Mouse (Mus musculus) testis, postnatal 14 days (tissue): ENCODE data around the gene Fyb.

ENCODE experiments used
- DNase-seq: peaks from one replicate; pipeline ENCODE4 v3.0.0; 2021; ENCODE audit warnings: low spot score

Gene Fyb

GRCm38 (mm10) chr15:6598626-6599025, 76.0 kb downstream of the Fyb start:
- DNase-seq: no peak

- no peak for DNase-seq
Measured at GRCm38 (mm10) chr15:6600314-6600713, 77.7 kb downstream of the Fyb start.

DNA sequence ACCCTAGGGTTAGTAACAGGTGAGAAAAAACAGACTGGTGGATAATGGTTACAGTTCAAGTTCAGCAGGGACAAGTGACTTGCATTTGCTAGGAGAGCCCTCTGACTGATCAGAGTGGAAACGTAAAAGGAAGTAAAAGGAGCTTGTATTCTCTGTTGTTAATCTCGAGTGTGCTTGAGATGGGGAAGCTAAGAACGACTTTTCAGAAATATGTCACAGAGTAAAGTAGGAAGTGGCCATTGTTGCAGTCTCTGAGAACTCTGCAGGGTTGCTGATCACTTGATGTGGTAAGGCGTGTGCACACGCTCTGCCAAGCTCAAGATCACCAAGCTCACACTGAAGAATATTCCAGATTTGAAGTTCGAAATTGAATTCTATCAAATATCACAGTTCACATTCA, 78.7 kb downstream of the Fyb start:
- no peak for DNase-seq

DNA sequence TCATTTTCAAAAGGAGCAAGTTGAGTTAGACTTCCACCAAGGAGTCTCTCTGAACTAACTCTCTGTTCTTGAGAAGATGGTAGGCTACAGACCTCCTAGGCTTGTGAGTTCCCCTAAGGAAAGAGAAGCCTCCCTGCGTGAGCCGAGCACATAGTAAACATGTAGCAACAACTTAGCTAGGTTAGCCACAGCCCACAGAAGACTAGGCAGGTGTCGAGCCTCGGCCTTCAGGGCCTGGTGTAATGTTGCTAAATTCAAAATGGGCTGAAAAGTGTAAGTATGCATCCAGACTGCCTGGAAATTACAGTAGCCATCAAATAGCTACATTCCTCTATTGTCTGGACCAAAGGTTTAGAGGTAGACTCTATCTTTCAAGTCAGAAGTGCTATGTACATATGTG, 79.3 kb downstream of the Fyb start:
- DNase-seq: peak; percentile 35

GRCm38 (mm10) chr15:6610703-6611102, 88.0 kb downstream of the Fyb start:
- DNase-seq: no peak

DNA sequence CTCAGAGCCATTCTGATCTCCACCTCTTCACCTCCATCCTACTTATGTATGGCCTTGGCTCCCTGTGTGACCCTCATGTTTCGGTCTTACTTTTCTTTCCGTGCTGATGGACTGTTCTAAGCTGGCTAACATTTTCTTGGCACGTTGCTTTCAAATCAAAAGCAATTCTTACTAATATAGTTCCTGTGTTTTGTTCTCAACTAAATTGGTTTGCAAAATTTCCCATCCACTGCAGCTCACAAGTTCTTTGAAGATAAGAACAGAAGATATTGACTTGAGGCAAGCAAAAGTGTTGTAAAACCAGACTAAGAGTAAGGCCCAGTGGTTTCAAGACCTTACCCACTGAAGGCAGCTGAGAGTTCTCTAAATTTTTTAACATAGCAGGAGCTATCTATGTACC, 90.2 kb downstream of the Fyb start:
- DNase-seq: no peak

DNA sequence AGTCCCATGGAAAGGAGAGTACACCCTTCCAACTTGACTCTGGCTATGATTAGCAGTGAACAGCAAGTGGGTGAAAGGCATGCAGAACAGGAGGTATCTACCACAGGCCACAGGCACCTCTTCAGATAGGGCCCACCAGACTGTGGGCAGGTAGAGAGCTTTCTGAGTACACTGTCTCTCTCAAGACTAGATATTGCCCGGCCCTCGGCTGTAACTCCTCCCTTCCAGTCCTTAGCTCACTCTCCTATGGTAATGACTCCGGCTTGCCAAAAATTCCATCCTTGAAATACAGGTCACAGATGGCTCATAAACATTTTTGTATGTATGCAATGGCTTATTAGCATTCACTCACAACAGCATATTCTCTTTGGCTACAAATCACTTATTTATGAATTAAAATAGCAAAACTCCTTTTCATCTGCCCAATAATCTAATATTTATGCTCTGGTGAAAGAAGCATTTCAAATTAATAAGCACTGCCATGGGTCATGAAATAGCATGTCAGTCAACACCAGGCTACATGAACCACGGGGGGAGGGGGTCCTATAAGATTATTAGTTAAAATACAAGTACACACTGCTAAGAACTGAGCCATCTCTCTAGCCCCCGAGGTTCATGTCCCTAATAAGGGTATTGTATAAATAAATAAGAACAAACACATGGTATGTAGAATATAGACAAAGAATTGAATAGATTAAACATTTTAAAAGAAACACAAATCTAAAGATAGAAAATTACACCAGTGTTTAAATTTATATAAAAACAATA, 93.9 kb downstream of the Fyb start:
- DNase-seq: no peak

- DNase-seq: no peak
Measured at GRCm38 (mm10) chr15:6619558-6620316, 97.1 kb downstream of the Fyb start.

DNA sequence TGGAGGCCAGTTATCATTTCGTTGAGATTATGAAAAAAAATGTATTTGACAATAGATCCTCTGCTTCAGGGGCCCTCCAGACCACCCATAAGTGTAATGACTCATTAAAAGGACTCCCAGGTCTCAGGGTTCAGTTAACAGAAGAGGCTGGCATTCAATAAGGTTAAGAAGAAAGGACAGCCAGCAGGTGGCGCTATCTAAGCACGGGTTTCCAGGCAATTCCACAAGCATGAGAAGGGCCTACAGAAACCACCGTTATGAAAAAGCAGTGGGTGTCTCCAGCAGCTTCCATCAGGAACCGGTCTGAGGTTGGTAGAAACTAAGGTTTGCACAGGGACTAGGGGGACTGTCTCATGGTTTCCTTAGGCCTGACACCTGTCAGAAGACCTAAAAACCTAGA, 99.9 kb downstream of the Fyb start:
- DNase-seq: peak; percentile 63

DNA sequence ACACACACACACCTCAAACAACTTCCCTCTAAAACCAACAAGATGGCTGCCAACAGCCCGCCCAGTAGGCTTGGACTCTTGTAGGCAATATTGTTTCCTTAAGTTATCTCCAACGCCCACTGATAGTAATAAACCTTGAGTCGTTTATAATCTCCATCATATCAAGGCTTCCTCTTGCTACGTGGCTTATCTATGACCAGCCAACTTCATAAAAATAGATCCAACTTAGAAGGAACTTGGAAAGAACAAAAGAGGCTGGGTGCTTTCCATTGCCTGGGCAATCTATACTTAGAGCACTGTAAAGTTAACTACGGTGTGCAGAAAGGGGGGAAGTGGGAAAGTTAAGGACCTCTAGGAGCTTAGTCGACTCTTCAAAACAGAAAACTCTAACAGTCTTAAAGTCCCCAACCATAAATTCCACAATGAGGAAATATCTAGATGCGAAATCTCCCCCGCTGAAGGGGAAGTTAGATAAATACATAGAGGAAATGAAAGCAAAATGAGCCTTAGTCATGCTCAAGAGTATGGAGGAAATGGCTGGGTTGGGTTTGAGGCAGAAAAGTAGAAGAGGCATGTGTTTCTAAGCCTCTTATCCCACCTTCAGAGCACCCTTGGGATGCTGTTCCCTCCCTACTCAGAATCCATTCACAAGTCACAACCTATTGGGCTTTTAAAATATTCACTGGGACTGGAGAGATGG, 101.0 kb downstream of the Fyb start:
- DNase-seq: no peak

GRCm38 (mm10) chr15:6624365-6625182, 101.9 kb downstream of the Fyb start:
- DNase-seq: no peak

- DNase-seq: no peak
Measured at GRCm38 (mm10) chr15:6625607-6626033, 103.0 kb downstream of the Fyb start.

GRCm38 (mm10) chr15:6626123-6626522, 103.5 kb downstream of the Fyb start:
- no peak for DNase-seq

- DNase-seq: no peak
Measured at GRCm38 (mm10) chr15:6628431-6629077, 105.9 kb downstream of the Fyb start.

DNA sequence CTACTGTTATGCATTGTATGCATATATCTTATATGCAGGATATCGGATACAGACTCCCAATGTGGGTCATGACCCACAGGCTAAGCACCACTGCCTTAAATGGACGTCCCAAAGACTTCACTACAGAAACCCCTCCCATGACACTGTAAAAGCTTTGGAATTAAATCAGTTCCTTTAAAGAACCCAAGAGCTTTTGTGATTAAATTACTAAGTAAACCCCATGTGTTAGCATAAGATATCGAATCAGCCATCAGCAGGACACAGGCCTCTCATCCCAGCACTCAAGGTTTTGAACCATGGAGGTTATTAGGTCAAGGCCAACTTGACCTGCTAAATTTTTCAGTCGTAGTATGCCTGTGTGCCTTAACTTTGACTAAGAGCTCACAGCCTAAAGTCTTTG, 106.5 kb downstream of the Fyb start:
- no peak for DNase-seq

DNA sequence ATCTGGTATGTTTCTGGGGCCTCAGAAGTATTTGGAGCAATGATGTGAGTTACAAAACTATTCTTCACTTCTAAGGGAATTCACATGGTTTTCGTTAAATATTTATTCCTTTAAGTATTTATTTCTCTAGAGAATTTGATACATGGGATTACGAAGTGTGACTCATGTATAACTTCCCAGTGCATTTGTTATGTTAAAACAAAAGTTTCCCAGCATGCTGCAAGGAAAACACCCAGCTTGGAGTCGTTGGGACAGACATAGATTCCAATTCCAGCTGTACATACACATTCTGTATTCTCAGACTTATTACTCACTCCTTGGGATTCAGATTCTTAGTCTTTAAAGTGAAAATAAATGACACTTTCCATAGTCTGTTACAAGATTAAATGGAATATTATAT, 112.8 kb downstream of the Fyb start:
- DNase-seq: no peak

DNA sequence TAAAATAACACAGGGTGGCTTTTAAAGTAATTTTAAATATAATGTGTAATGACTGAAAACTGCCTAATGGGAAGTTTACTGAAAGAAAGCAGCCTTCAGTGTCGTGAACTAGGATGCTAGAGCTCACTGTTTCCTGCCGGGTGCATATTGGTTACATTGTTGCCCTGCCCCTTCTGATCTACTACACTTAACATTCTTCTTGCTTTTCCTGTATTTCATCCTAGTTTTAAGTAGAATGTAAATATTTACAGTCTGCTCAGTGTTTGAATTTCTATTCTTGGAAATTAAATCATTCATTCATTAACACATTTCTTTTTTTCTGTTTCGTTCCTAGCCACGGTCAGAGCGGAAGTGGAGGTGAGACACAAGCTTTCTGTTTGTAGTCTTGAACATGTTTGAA, 119.6 kb downstream of the Fyb start:
- no peak for DNase-seq

DNA sequence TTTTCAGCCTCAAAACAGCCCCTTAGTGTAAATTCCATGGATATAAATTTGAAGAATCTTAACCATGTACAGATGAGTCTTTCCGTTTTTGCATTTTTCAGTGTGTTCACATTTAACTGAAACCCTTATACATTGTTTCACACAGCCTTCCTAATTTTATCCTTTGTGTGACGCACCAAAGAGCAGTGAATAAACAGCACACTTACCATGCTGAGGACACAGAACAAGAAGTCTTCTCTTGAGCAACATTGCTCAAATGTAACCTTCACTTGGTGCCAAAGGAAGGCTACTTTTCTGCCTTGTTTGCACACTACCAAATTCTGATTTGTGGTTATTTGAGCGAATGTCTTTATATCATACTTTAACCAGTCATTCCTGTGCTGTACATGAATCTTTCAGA, 122.8 kb downstream of the Fyb start:
- no peak for DNase-seq

- no peak for DNase-seq
Measured at GRCm38 (mm10) chr15:6647066-6647465, 124.4 kb downstream of the Fyb start.

DNA sequence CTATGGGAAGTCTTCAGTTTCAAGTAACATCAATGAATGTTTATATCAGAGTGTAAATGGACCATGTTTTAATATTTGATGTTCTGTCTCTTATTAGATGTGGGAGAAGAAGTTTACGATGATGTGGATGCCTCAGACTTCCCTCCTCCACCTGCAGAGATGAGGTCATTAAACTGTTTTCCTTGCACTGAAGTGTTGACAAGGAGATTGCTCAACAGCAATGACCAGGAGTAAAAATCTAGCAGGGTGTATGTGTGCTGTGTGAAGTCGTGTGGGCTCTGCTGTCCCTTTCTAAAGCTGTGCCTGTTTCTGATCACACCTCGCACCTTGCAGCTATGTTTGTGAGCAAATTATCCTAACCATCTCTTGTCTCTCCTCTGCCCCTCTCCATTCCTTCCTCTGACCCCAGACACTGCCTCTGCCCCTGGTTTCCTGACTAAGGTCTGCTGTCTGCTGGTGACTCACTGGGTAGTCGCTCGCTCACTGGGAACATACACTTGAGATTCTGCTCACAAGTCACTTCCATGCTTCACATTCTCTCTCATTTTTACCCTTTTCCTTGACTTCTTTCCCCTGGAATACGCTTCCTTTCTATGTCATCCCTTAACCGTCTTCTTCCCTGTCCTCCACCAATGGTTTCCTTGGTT, 126.2 kb downstream of the Fyb start:
- DNase-seq: no peak

GRCm38 (mm10) chr15:6653046-6653445, 130.4 kb downstream of the Fyb start:
- no peak for DNase-seq
